Mouse (Mus musculus) myocyte (in vitro differentiated cells): ENCODE results near the gene Kcne4. TPM values are rescaled to one million over a fixed set of nuclear protein-coding genes. Genes with fewer than 3 reads are reported as not detected.

Experiments used
- H3K27me3 ChIP-seq: one replicate; pipeline ENCODE4 v1.6.1; 2011; ENCODE audit not compliant: control insufficient read depth, insufficient read depth, insufficient read length
- H3K36me3 ChIP-seq: one replicate; pipeline ENCODE4 v1.6.1; 2011; ENCODE audit not compliant: control insufficient read depth, insufficient read depth
- H3K4me2 ChIP-seq: one replicate; pipeline ENCODE4 v1.6.1; 2011; ENCODE audit warnings: low read depth, control low read depth
- H3K4me3 ChIP-seq: one replicate; pipeline ENCODE4 v1.5.1; 2011; ENCODE audit warnings: mild to moderate bottlenecking, control low read depth, moderate library complexity
- H3K79me2 ChIP-seq: one replicate; pipeline ENCODE4 v1.6.1; 2011; ENCODE audit not compliant: control insufficient read depth, insufficient read depth
- H3ac ChIP-seq: one replicate; pipeline ENCODE4 v1.6.1; 2011; ENCODE audit not compliant: control insufficient read depth, insufficient read length
- CEBPB ChIP-seq: IDR thresholded peaks from 2 replicates; pipeline ENCODE4 v1.6.1; 2011; ENCODE audit warnings: mild to moderate bottlenecking, moderate library complexity; ENCODE audit not compliant: poor library complexity, insufficient read depth, severe bottlenecking
- E2F4 ChIP-seq: IDR thresholded peaks from one replicate; pipeline ENCODE4 v1.6.1; 2011; ENCODE audit warnings: mild to moderate bottlenecking, control low read depth, moderate library complexity; ENCODE audit not compliant: insufficient read depth
- MAX ChIP-seq: IDR thresholded peaks from one replicate; pipeline ENCODE4 v1.6.1; 2011; ENCODE audit warnings: low read depth, mild to moderate bottlenecking, control low read depth
- MYOD1 ChIP-seq, 3 experiments: IDR thresholded peaks; one replicate each; pipeline ENCODE4 v1.6.1; 2011; ENCODE audit warnings: control low read depth in 2 of 3, low read depth in 2 of 3, mild to moderate bottlenecking in 2 of 3, moderate library complexity in 1 of 3; ENCODE audit not compliant: insufficient read length in 2 of 3, control insufficient read depth in 1 of 3
- MYOG ChIP-seq, 3 experiments: IDR thresholded peaks; one replicate each; pipeline ENCODE4 v1.6.1; 2011; ENCODE audit warnings: control low read depth in 2 of 3, low read depth in 2 of 3, mild to moderate bottlenecking in 2 of 3; ENCODE audit not compliant: insufficient read length in 2 of 3, control insufficient read depth in 1 of 3, insufficient read depth in 1 of 3
- POLR2A ChIP-seq: IDR thresholded peaks from one replicate; pipeline ENCODE4 v1.6.1; 2011; ENCODE audit warnings: low read depth, mild to moderate bottlenecking, control low read depth, moderate library complexity; ENCODE audit not compliant: insufficient read length
- POLR2AphosphoS2 ChIP-seq: IDR thresholded peaks from one replicate; pipeline ENCODE4 v1.6.1; 2011; ENCODE audit warnings: low read depth, control low read depth; ENCODE audit not compliant: insufficient read length
- REST ChIP-seq: IDR thresholded peaks from one replicate; pipeline ENCODE4 v1.6.1; 2011; ENCODE audit warnings: mild to moderate bottlenecking, control low read depth, moderate library complexity; ENCODE audit not compliant: insufficient read depth, insufficient read length
- SRF ChIP-seq: IDR thresholded peaks from one replicate; pipeline ENCODE4 v1.6.1; 2011; ENCODE audit warnings: low read depth; ENCODE audit not compliant: control insufficient read depth, insufficient read length
- TCF12 ChIP-seq: IDR thresholded peaks from one replicate; pipeline ENCODE4 v1.6.1; 2011; ENCODE audit warnings: mild to moderate bottlenecking, control low read depth; ENCODE audit not compliant: poor library complexity, insufficient read depth, severe bottlenecking
- TCF3 ChIP-seq: IDR thresholded peaks from one replicate; pipeline ENCODE4 v1.6.1; 2011; ENCODE audit warnings: low read depth, control low read depth; ENCODE audit not compliant: insufficient read length
- USF1 ChIP-seq: IDR thresholded peaks from one replicate; pipeline ENCODE4 v1.6.1; 2011; ENCODE audit warnings: low read depth, mild to moderate bottlenecking, control low read depth, moderate library complexity
- polyA plus RNA-seq: library from polyadenylated mRNA; unstranded; fragments of >200 nt; fragmentation: generic; extraction: Trizol; gene quantifications from one replicate; pipeline ENCODE4 v1.2.1, GENCODE M21; 2012; ENCODE audit warnings: missing spikeins

Gene Kcne4
- polyA plus RNA-seq, 1 experiment: 0.05 TPM

GRCm38 (mm10) chr1:78864351-78864750, 47.8 kb downstream of the Kcne4 start:
- no peak for TF ChIP-seq SRF
- TF ChIP-seq E2F4: no peak
- TF ChIP-seq POLR2AphosphoS2: no peak
- TF ChIP-seq REST: no peak
- no peak for TF ChIP-seq MAX
- no peak for TF ChIP-seq MYOG (IDR thresholded peaks at IDR 0.05; ENCODE audit: control insufficient read depth in 1 of 3, insufficient read depth in 1 of 3, insufficient read length in 2 of 3, low read depth in 2 of 3)
- TF ChIP-seq CEBPB: no peak
- TF ChIP-seq MYOD1 (IDR thresholded peaks at IDR 0.05; ENCODE audit: control insufficient read depth in 1 of 3, insufficient read length in 2 of 3, low read depth in 2 of 3): no peak
- TF ChIP-seq TCF12: no peak
- H3K36me3 ChIP-seq: no peaks in the 10 kb centered on the region
- H3K27me3 ChIP-seq: no peaks in the 10 kb centered on the region
- no peak overlapping the region for H3K4me3 ChIP-seq
- no peak overlapping the region for H3ac ChIP-seq
- H3K79me2 ChIP-seq: no peaks in the 10 kb centered on the region
- no peak overlapping the region for H3K4me2 ChIP-seq

GRCm38 (mm10) chr1:78864799-78865346, 48.3 kb downstream of the Kcne4 start:
- TF ChIP-seq POLR2A (no peak), MAX (no peak), TCF3 (no peak), REST (no peak), E2F4 (no peak), TCF12 (no peak), USF1 (no peak), POLR2AphosphoS2 (no peak), SRF (no peak), CEBPB (no peak), MYOD1 (IDR thresholded peaks at IDR 0.05; ENCODE audit: control insufficient read depth in 1 of 3, insufficient read length in 2 of 3, low read depth in 2 of 3) (no peak), MYOG (IDR thresholded peaks at IDR 0.05; ENCODE audit: control insufficient read depth in 1 of 3, insufficient read depth in 1 of 3, insufficient read length in 2 of 3, low read depth in 2 of 3) (no peak)
- Histone ChIP-seq H3K4me3 (no peak overlapping the region), H3K79me2 (no peaks in the 10 kb centered on the region), H3K36me3 (no peaks in the 10 kb centered on the region), H3K4me2 (no peak overlapping the region), H3K27me3 (no peaks in the 10 kb centered on the region), H3ac (no peak overlapping the region)

- Histone ChIP-seq H3K4me3 (no peak overlapping the region), H3ac (no peak overlapping the region), H3K36me3 (no peaks in the 10 kb centered on the region), H3K79me2 (no peaks in the 10 kb centered on the region), H3K4me2 (no peak overlapping the region), H3K27me3 (no peaks in the 10 kb centered on the region)
- no peak for TF ChIP-seq USF1
- TF ChIP-seq TCF3: no peak
- TF ChIP-seq CEBPB: no peak
- no peak for TF ChIP-seq MYOG (IDR thresholded peaks at IDR 0.05; ENCODE audit: control insufficient read depth in 1 of 3, insufficient read depth in 1 of 3, insufficient read length in 2 of 3, low read depth in 2 of 3)
- TF ChIP-seq MYOD1 (IDR thresholded peaks at IDR 0.05; ENCODE audit: control insufficient read depth in 1 of 3, insufficient read length in 2 of 3, low read depth in 2 of 3): no peak
- no peak for TF ChIP-seq POLR2AphosphoS2
- TF ChIP-seq E2F4: no peak
- TF ChIP-seq TCF12: no peak
- no peak for TF ChIP-seq MAX
- TF ChIP-seq POLR2A: no peak
- no peak for TF ChIP-seq REST
- no peak for TF ChIP-seq SRF
Measured at GRCm38 (mm10) chr1:78865991-78866390, 49.4 kb downstream of the Kcne4 start.

GRCm38 (mm10) chr1:78866455-78866854, 49.9 kb downstream of the Kcne4 start:
- no peaks in the 10 kb centered on the region for H3K79me2 ChIP-seq
- no peak overlapping the region for H3K4me3 ChIP-seq
- H3K4me2 ChIP-seq: no peak overlapping the region
- TF ChIP-seq MYOG (IDR thresholded peaks at IDR 0.05; ENCODE audit: control insufficient read depth in 1 of 3, insufficient read depth in 1 of 3, insufficient read length in 2 of 3, low read depth in 2 of 3): no peak
- no peak for TF ChIP-seq POLR2A
- TF ChIP-seq CEBPB: no peak
- TF ChIP-seq E2F4: no peak
- TF ChIP-seq REST: no peak
- no peak for TF ChIP-seq TCF3
- TF ChIP-seq SRF: no peak
- no peak for TF ChIP-seq MAX
- TF ChIP-seq POLR2AphosphoS2: no peak
- no peak for TF ChIP-seq TCF12
- TF ChIP-seq MYOD1 (IDR thresholded peaks at IDR 0.05; ENCODE audit: control insufficient read depth in 1 of 3, insufficient read length in 2 of 3, low read depth in 2 of 3): no peak
- no peak for TF ChIP-seq USF1
- no peaks in the 10 kb centered on the region for H3K27me3 ChIP-seq
- H3K36me3 ChIP-seq: no peaks in the 10 kb centered on the region
- H3ac ChIP-seq: no peak overlapping the region

Other genes with a start within 250 kb of the Kcne4 start
- 106 TPM for gene Acsl3, start 158.9 kb upstream of the Kcne4 start, polyA plus RNA-seq
- gene Utp14b, start 158.7 kb upstream of the Kcne4 start, polyA plus RNA-seq: 3.0 TPM